ENCODE assay signal across 11 mouse cellular contexts in the genomic region with DNA sequence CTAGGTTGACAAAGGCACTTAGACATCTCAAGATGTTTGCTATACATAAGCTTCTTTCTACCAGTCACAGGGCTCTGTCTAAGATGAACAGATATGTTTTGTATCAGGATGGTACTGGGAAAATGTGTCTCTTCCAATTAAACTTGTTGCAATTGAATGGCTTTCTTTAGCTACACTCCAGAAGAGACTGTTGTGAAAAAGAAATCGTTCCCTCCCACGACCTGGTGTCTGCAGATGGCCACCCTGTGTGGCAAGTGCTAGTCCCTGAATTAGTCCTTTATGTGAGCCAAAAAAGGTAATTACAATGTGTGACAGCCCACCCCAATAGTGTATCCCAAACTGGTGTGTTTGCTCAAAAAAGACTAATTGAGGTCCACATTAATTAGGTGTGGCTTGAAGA.
"Had no signal": no experiment of that assay in that cellular context is flagged by ENCODE, and none has a peak within 500 bp of the region (broad histone marks: within the 10 kb centered on the region; RNA-seq: fewer than 3 reads in every experiment).

No protein-coding gene starts in this region.

- DNase-seq: kidney, adult 18-20 months; kidney, postnatal 10 days; kidney, postnatal 4 days; lung, adult 2 months; lung, postnatal 36 days; thymus, adult 2 months; thymus, postnatal 25 days had no signal

- H3K27ac ChIP-seq: layer of hippocampus, adult 2 months; limb, embryonic 10.5 days; liver, embryonic 15.5 days; midbrain, embryonic 13.5 days had no signal

- H3K4me3 ChIP-seq: layer of hippocampus, adult 2 months; limb, embryonic 10.5 days; liver, embryonic 15.5 days; midbrain, embryonic 13.5 days had no signal

- H3K4me1 ChIP-seq: limb, embryonic 10.5 days; liver, embryonic 15.5 days; midbrain, embryonic 13.5 days had no signal
